Mouse (Mus musculus) neural tube, embryonic 13.5 days (tissue): ENCODE measurements around the gene Rims1. TPM values are rescaled to one million over a fixed set of nuclear protein-coding genes. Genes with fewer than 3 reads are reported as not detected.

ENCODE experiments used
- ATAC-seq: fragments of 200-750 bp; cut with Nextera tagmentation; 2 replicates; pipeline ENCODE4 v1.8.0; 2017; ENCODE audit warnings: low read depth, mild to moderate bottlenecking, moderate TSS enrichment, moderate library complexity
- H3K27ac ChIP-seq: fragments of 300-500 bp; sonication (generic); replicated peaks from 2 replicates; pipeline ENCODE4 v1.5.1; 2015; ENCODE audit warnings: moderate library complexity, mild to moderate bottlenecking, inconsistent platforms
- H3K27me3 ChIP-seq: fragments of 300-500 bp; sonication (generic); 2 replicates; pipeline ENCODE4 v1.6.1; 2015; ENCODE audit warnings: mild to moderate bottlenecking, inconsistent platforms
- H3K36me3 ChIP-seq: fragments of 300-500 bp; sonication (generic); 2 replicates; pipeline ENCODE4 v1.6.1; 2015; ENCODE audit warnings: mild to moderate bottlenecking, inconsistent platforms
- H3K4me1 ChIP-seq: fragments of 300-500 bp; sonication (generic); replicated peaks from 2 replicates; pipeline ENCODE4 v1.6.1; 2015; ENCODE audit warnings: inconsistent platforms
- H3K4me2 ChIP-seq: fragments of 300-500 bp; sonication (generic); 2 replicates; pipeline ENCODE4 v1.6.1; 2015; ENCODE audit warnings: inconsistent platforms, mild to moderate bottlenecking, moderate library complexity
- H3K4me3 ChIP-seq: fragments of 300-500 bp; sonication (generic); 2 replicates; pipeline ENCODE4 v1.5.1; 2015; ENCODE audit warnings: mild to moderate bottlenecking, inconsistent platforms
- H3K9ac ChIP-seq: fragments of 300-500 bp; sonication (generic); 2 replicates; pipeline ENCODE4 v1.6.1; 2015; ENCODE audit warnings: moderate library complexity, mild to moderate bottlenecking, inconsistent platforms
- H3K9me3 ChIP-seq: fragments of 300-500 bp; sonication (generic); 2 replicates; pipeline ENCODE4 v1.6.1; 2016; ENCODE audit warnings: inconsistent platforms
- WGBS: fragments of 180-500 bp; shearing (Covaris S2); methylation state at CpG from one replicate; pipeline ENCODE4 v1.1.7; 2015; 5-methylcytosine and 5-hydroxymethylcytosine counted together
- polyA plus RNA-seq: library from polyadenylated mRNA; unstranded; fragments of >200 nt; fragmentation: Nextera tagmentation; extraction: Ambion mirVana; gene quantifications from 2 replicates; pipeline ENCODE4 v1.2.1, GENCODE M21; 2015

Rims1 gene
- polyA plus RNA-seq, 1 experiment from 2014 or later = 13.0 TPM

DNA sequence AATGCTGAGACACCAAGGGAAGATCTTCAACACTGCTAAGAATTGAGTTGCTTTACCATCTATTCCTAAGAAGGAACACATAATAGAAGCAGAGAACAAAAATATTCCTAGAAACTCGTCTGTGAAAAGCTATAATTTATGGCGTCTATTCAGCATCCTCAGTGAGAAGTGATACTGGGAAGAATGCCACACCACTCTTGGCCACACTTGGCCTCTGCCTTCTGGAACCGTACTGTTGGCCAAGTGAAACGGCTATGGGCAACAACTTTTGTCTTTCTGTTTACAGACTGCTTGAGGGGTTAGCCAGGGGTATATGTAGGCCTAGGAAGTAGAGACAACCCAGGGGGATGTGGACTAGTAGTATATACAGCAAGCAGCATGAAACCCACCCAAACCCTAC lies 547.4 kb downstream of the Rims1 start:
- H3K4me2 ChIP-seq = no peak overlapping the region
- no peaks in the 10 kb centered on the region for H3K4me1 ChIP-seq
- no peak overlapping the region for H3K4me3 ChIP-seq
- H3K9me3 ChIP-seq = no peaks in the 10 kb centered on the region
- WGBS = 63% methylated on average over 4 of the region's 4 CpGs
- H3K9ac ChIP-seq = no peak overlapping the region
- no peak for ATAC-seq
- H3K36me3 ChIP-seq = no peaks in the 10 kb centered on the region
- no peaks in the 10 kb centered on the region for H3K27me3 ChIP-seq
- H3K27ac ChIP-seq = no peak overlapping the region

DNA sequence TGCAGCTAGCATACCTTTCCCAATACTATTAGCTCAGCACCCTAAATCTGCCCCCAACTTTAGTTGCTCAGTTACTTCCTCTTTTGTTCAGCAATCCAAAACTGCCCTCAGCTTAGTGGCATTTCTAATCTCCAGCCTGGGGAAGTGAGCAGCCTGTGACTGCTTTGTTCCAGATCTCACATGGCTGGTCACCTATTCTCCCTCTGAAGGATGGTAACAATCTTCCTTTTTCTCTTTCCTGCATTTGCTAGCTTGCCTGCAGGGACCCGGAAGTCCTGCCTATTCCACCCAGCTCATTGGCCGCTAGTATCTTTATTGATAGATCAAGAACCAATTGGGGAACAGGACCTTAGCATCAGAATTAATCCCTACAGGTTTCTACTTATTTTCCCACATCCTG lies 551.5 kb downstream of the Rims1 start:
- H3K9me3 ChIP-seq = no peaks in the 10 kb centered on the region
- H3K4me2 ChIP-seq = no peak overlapping the region
- H3K4me3 ChIP-seq = no peak overlapping the region
- H3K36me3 ChIP-seq = no peaks in the 10 kb centered on the region
- no peak; the same call in 1 of the 2 replicates for ATAC-seq
- no peaks in the 10 kb centered on the region for H3K4me1 ChIP-seq
- H3K27me3 ChIP-seq = no peaks in the 10 kb centered on the region
- no peak overlapping the region for H3K27ac ChIP-seq
- WGBS = 90% methylated on average over 2 of the region's 2 CpGs
- no peak overlapping the region for H3K9ac ChIP-seq

DNA sequence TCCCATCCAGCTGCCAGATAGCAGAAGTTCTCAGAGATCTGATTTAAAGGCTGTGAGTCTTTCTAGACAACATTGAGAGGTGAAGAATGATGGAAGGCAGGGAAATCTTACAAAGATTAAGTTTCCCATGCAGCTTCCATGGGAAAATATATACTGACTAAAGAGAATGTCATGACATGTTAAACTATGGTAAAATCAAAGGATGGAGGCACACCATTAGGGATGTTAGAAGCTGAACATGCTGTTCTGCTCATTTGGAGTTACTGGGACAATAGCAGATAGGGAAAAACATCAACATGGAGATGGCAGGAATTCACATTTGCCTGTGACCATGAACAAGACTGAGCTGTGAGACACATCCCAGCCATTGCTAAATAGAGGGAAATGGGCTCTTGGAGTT lies 552.9 kb downstream of the Rims1 start:
- Histone ChIP-seq H3K27ac (no peak overlapping the region), H3K36me3 (no peaks in the 10 kb centered on the region), H3K9ac (no peak overlapping the region), H3K4me1 (no peaks in the 10 kb centered on the region), H3K9me3 (no peaks in the 10 kb centered on the region), H3K27me3 (no peaks in the 10 kb centered on the region), H3K4me2 (no peak overlapping the region), H3K4me3 (no peak overlapping the region)
- ATAC-seq = no peak

DNA sequence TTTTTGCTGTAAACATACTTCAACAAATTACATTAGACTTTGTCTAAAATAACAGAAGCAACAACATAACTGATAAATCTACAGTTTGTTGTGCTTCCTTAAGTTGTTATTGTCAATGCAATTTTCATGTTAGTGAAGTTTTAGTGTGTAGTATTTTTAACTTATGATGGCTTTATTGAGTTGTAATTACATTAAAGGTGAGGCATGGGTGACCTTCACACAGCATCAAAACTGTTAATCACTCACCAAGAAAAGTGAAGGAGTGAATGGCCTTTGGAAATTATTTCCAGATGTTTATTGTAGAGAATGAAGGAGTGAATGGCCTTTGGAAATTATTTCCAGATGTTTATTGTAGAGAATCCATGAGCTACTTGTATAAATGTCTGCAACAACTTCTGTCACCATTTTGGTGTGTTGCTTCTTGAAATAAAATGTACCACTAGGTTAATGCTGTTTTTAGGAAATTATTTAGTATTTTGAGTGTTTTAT lies 556.9 kb downstream of the Rims1 start:
- Histone ChIP-seq H3K36me3 (no peaks in the 10 kb centered on the region), H3K4me3 (no peak overlapping the region), H3K4me2 (no peak overlapping the region), H3K9ac (no peak overlapping the region), H3K27ac (no peak overlapping the region), H3K4me1 (no peaks in the 10 kb centered on the region), H3K9me3 (no peaks in the 10 kb centered on the region), H3K27me3 (no peaks in the 10 kb centered on the region)
- ATAC-seq = no peak

DNA sequence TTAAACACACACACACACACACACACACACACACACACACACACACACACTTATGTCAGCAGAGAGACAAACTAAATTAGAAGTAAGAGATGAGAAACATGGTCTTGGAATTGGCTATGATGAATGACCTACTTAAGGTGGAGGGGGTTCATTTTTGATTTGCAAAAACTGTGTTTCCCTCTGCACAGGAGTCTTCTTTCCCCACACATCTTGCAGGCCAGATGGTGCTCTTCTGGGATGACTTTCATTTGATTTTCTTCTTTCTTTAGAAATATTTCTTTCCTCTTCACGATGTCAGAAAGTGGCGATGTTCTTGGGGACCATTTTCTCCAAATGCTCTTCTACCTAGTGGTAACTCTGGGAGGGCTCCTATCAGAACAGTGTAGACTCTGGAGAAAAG lies 560.0 kb downstream of the Rims1 start:
- Histone ChIP-seq H3K4me3 (no peak overlapping the region), H3K9ac (no peak overlapping the region), H3K9me3 (no peaks in the 10 kb centered on the region), H3K4me2 (no peak overlapping the region), H3K27ac (no peak overlapping the region), H3K27me3 (no peaks in the 10 kb centered on the region), H3K4me1 (no peaks in the 10 kb centered on the region), H3K36me3 (no peaks in the 10 kb centered on the region)
- 96% methylated on average over 2 of the region's 2 CpGs for WGBS
- ATAC-seq = no peak
